Comparison of ENCODE assay signal across 8 mouse cellular contexts in the genomic region with DNA sequence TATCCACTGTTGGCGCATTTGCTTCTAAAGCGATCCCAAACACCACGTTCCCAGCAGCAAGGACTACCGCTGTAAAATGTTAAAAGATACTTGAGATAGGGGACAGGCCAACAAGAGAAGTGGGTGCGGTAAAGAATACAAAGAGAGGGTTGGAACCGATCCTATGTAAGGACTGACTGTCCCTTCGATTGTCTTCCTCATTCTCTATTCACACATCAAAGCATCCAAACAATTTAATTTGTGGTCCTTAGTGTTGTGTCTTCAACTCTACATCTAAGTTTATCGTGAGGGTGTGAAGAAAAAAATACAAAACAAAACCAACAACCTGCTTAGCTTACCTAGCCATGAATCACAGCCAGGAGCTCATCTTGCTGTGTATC. TPM values are rescaled to one million over a fixed set of nuclear protein-coding genes. Genes with fewer than 3 reads are reported as not detected.
DNase-seq lines count a peak whose midpoint lies in the region; ATAC-seq and TF ChIP-seq lines count a peak whose summit lies in the region.

No protein-coding gene starts in this region.

- no peak for TF ChIP-seq POLR2A in CH12.LX (IDR thresholded peaks at IDR 0.05; ENCODE audit: low read depth, low read length)

- intact Hi-C loops in heart, postnatal 36 days (cut with DNase I): loop anchor here (2.0 kb wide), 1 partner anchor 45 kb away; a partner anchor contains a TSS

- in situ Hi-C loops in CH12.LX (cut with MboI; ENCODE audit: low pct_ligation_motif_present, low pct_unique_long_range_greater_than_20kb, low sequenced_read_pairs): no loop called here

- H3K36me3 ChIP-seq in heart, embryonic 11.5 days (ENCODE audit: control insufficient read depth, insufficient read depth, low read length): 0 out of 2 replicates have a peak, but pooled peaks cover 2% of the 10 kb centered on the region
- peaks cover 0 to 7% of the 10 kb centered on the region in 2 experiments for H3K36me3 ChIP-seq in CH12.LX (replicated peaks in 1 of 2; ENCODE audit: control insufficient read depth in 1 of 2, insufficient read depth in 1 of 2, low read length in 1 of 2)
- no peaks in the 10 kb centered on the region for H3K36me3 ChIP-seq in forebrain, embryonic 15.5 days
- H3K36me3 ChIP-seq in liver, embryonic 15.5 days (replicated peaks): no peaks in the 10 kb centered on the region

- no peak for TF ChIP-seq RAD21 in CH12.LX (IDR thresholded peaks at IDR 0.05; ENCODE audit: low read depth, low read length)

- peak overlapping the region; percentile 93 for H3K9ac ChIP-seq in heart, embryonic 11.5 days (ENCODE audit: low read depth, low read length)
- peak overlapping the region; percentile 45 for H3K9ac ChIP-seq in CH12.LX (ENCODE audit: insufficient read depth, low read depth)
- peak overlapping the region; percentile 96 for H3K9ac ChIP-seq in forebrain, embryonic 15.5 days (replicated peaks)
- H3K9ac ChIP-seq in liver, embryonic 15.5 days: no peak overlapping the region

- H3K4me1 ChIP-seq in heart, embryonic 11.5 days (ENCODE audit: control insufficient read depth, insufficient read depth, low read length): peaks cover 7% of the 10 kb centered on the region
- H3K4me1 ChIP-seq in CH12.LX (ENCODE audit: control insufficient read depth in 1 of 2, insufficient read depth in 2 of 2): peaks cover 2 to 17% of the 10 kb centered on the region in 2 experiments; a peak in 3 of 4 replicates
- peaks cover 46% of the 10 kb centered on the region for H3K4me1 ChIP-seq in forebrain, embryonic 15.5 days
- peaks cover 9% of the 10 kb centered on the region for H3K4me1 ChIP-seq in liver, embryonic 15.5 days (replicated peaks)

- H3K4me2 ChIP-seq in heart, embryonic 11.5 days: peak overlapping the region; percentile 80
- H3K4me2 ChIP-seq in CH12.LX (ENCODE audit: insufficient read depth, low read depth, poor library complexity, severe bottlenecking): peak overlapping the region; percentile 92
- peak overlapping the region; percentile 52 for H3K4me2 ChIP-seq in forebrain, embryonic 15.5 days (replicated peaks)
- H3K4me2 ChIP-seq in liver, embryonic 15.5 days: peak overlapping the region; percentile 78

- WGBS in heart, embryonic 11.5 days (ENCODE audit: insufficient replicate concordance): 17% methylated on average over 8 of the region's 8 CpGs
- WGBS in forebrain, embryonic 15.5 days: 4% methylated on average over 8 of the region's 8 CpGs
- WGBS in liver, embryonic 15.5 days (ENCODE audit: insufficient replicate concordance): 27% methylated on average over 8 of the region's 8 CpGs

- no peaks in the 10 kb centered on the region for H3K9me3 ChIP-seq in heart, embryonic 11.5 days (replicated peaks; ENCODE audit: control insufficient read depth, low read length)
- H3K9me3 ChIP-seq in CH12.LX (replicated peaks; ENCODE audit: low read length): no peaks in the 10 kb centered on the region
- no peaks in the 10 kb centered on the region for H3K9me3 ChIP-seq in forebrain, embryonic 15.5 days
- H3K9me3 ChIP-seq in liver, embryonic 15.5 days (replicated peaks): no peaks in the 10 kb centered on the region

- peak overlapping the region; percentile 96 for H3K4me3 ChIP-seq in heart, embryonic 11.5 days (ENCODE audit: low read depth, low read length)
- H3K4me3 ChIP-seq in CH12.LX (replicated peaks in 1 of 3; ENCODE audit: low read depth in 2 of 3, low read length in 2 of 3, poor library complexity in 1 of 3): peak overlapping the region; percentile 66 to 86 (median 86)
- H3K4me3 ChIP-seq in forebrain, embryonic 15.5 days: peak overlapping the region; percentile 76
- H3K4me3 ChIP-seq in liver, embryonic 15.5 days (replicated peaks): peak overlapping the region; percentile 68

- no peak overlapping the region for H3K27ac ChIP-seq in heart, embryonic 11.5 days (ENCODE audit: low read depth, low read length)
- H3K27ac ChIP-seq in CH12.LX (ENCODE audit: insufficient read depth, low read depth): no peak overlapping the region
- peak overlapping the region; percentile 86 for H3K27ac ChIP-seq in forebrain, embryonic 15.5 days (replicated peaks)
- H3K27ac ChIP-seq in liver, embryonic 15.5 days (replicated peaks): no peak overlapping the region

- 0 out of 2 replicates have a peak, but pooled peaks cover 3% of the 10 kb centered on the region for H3K27me3 ChIP-seq in heart, embryonic 11.5 days (ENCODE audit: control insufficient read depth, insufficient read depth, low read length)
- H3K27me3 ChIP-seq in CH12.LX (replicated peaks): peaks cover 29% of the 10 kb centered on the region
- H3K27me3 ChIP-seq in forebrain, embryonic 15.5 days: no peaks in the 10 kb centered on the region
- H3K27me3 ChIP-seq in liver, embryonic 15.5 days: peaks cover 23% of the 10 kb centered on the region

- dilution Hi-C loops in CH12.LX (cut with MboI; ENCODE audit: extremely low pct_ligation_motif_present, extremely low pct_unique_long_range_greater_than_20kb, low sequenced_read_pairs): no loop called here

- DNase-seq in heart, postnatal 36 days: no peak
- DNase-seq in CH12.LX (ENCODE audit: extremely low read depth): no peak
- DNase-seq in yolk sac, embryonic 10.5 days (ENCODE audit: low spot score): no peak
- DNase-seq in frontal cortex, postnatal 25 days (ENCODE audit: low spot score in 2 of 2): no peak
- DNase-seq in kidney, adult 18-20 months: no peak

- no peak for TF ChIP-seq EP300 in CH12.LX (IDR thresholded peaks at IDR 0.05; ENCODE audit: low read length)

- H3K79me2 ChIP-seq in CH12.LX (replicated peaks; ENCODE audit: control insufficient read depth, extremely low read depth, insufficient read depth, poor library complexity, severe bottlenecking): no peaks in the 10 kb centered on the region

- TF ChIP-seq CTCF in CH12.LX (conservative IDR thresholded peaks at IDR 0.05 in 1 of 2, IDR thresholded peaks at IDR 0.05 in 1 of 2; ENCODE audit: low read depth in 2 of 2, low read length in 2 of 2): no peak

- no peak for ATAC-seq in heart, embryonic 11.5 days (replicated peaks; ENCODE audit: insufficient number of reproducible peaks, low FRiP score, low TSS enrichment)
- no peak for ATAC-seq in forebrain, embryonic 15.5 days (replicated peaks)
- no peak for ATAC-seq in liver, embryonic 15.5 days (ENCODE audit: insufficient read depth)

TF ChIP-seq in CH12.LX, 34 proteins besides CTCF, POLR2A, EP300 and RAD21:
- TF ChIP-seq NELFE (IDR thresholded peaks at IDR 0.05; ENCODE audit: low read depth, low read length): no peak
- TF ChIP-seq HCFC1 (IDR thresholded peaks at IDR 0.05; ENCODE audit: low read depth, low read length): no peak
- TF ChIP-seq BHLHE40 (IDR thresholded peaks at IDR 0.05; ENCODE audit: low read depth, low read length): no peak
- TF ChIP-seq MEF2A (IDR thresholded peaks at IDR 0.05; ENCODE audit: borderline replicate concordance, low read depth, low read length): no peak
- no peak for TF ChIP-seq CHD2 (IDR thresholded peaks at IDR 0.05; ENCODE audit: low read length)
- TF ChIP-seq USF1 (IDR thresholded peaks at IDR 0.05; ENCODE audit: low read depth, low read length): no peak
- TF ChIP-seq MYC (IDR thresholded peaks at IDR 0.05; ENCODE audit: low read depth, low read length): no peak
- no peak for TF ChIP-seq SIN3A (IDR thresholded peaks at IDR 0.05; ENCODE audit: low read length)
- no peak for TF ChIP-seq MAZ (IDR thresholded peaks at IDR 0.05; ENCODE audit: low read depth, low read length)
- TF ChIP-seq ZNF384 (IDR thresholded peaks at IDR 0.05; ENCODE audit: low read depth, low read length): no peak
- TF ChIP-seq CHD1 (IDR thresholded peaks at IDR 0.05; ENCODE audit: low read depth, low read length): no peak
- TF ChIP-seq MAX (IDR thresholded peaks at IDR 0.05; ENCODE audit: low read length): no peak
- TF ChIP-seq JUN (IDR thresholded peaks at IDR 0.05; ENCODE audit: insufficient read depth, low read depth, low read length): no peak
- TF ChIP-seq JUND (conservative IDR thresholded peaks at IDR 0.05; ENCODE audit: low read depth, low read length): no peak
- no peak for TF ChIP-seq NRF1 (IDR thresholded peaks at IDR 0.05; ENCODE audit: low read depth, low read length)
- TF ChIP-seq MXI1 (IDR thresholded peaks at IDR 0.05; ENCODE audit: low read depth, low read length): no peak
- TF ChIP-seq MAFK (IDR thresholded peaks at IDR 0.05; ENCODE audit: insufficient replicate concordance, low read length): no peak
- no peak for TF ChIP-seq TBP (conservative IDR thresholded peaks at IDR 0.05; ENCODE audit: low read depth, low read length)
- TF ChIP-seq ZC3H11A (IDR thresholded peaks at IDR 0.05; ENCODE audit: low read depth, low read length): no peak

RNA-seq across cellular contexts. Expression of a gene that starts 0.9 kb away (rescaled TPM):
- 81.2 and 86.9 TPM in 2 replicates for polyA plus RNA-seq in heart, embryonic 11.5 days (2014; fragmentation: Nextera tagmentation; extraction: Ambion mirVana)
- 10 to 100 TPM; 48.0 to 50.6 TPM for total RNA-seq in heart, postnatal 36 days (2021)
- total RNA-seq in CH12.LX (2012; rRNA removed) (1.0 TPM in 2 replicates), CH12.LX (2014; rRNA removed) (2.6 and 3.8 TPM in 2 replicates)
- 5.3 and 7.7 TPM in 2 replicates for polyA plus RNA-seq in CH12.LX (2012; ENCODE audit: insufficient read length, low read depth)
- polyA plus RNA-seq in forebrain, embryonic 15.5 days (2015; fragmentation: Nextera tagmentation; extraction: Ambion mirVana): 173 and 175 TPM in 2 replicates
- 6.6 and 6.7 TPM in 2 replicates for polyA plus RNA-seq in liver, embryonic 15.5 days (2015; fragmentation: Nextera tagmentation; extraction: Ambion mirVana)

RNA-seq across cellular contexts. Expression of a gene that starts 46.0 kb away (rescaled TPM):
- 62.6 and 67.5 TPM in 2 replicates for polyA plus RNA-seq in heart, embryonic 11.5 days (2014; fragmentation: Nextera tagmentation; extraction: Ambion mirVana)
- total RNA-seq in heart, postnatal 36 days (2021): 10 to 100 TPM; 59.6 to 70.2 TPM
- 45.8 and 65.6 TPM in 2 replicates for total RNA-seq in CH12.LX (2012; rRNA removed)
- 113 and 174 TPM in 2 replicates for total RNA-seq in CH12.LX (2014; rRNA removed)
- polyA plus RNA-seq in CH12.LX (2012; ENCODE audit: insufficient read length, low read depth): 108 and 123 TPM in 2 replicates
- polyA plus RNA-seq in forebrain, embryonic 15.5 days (2015; fragmentation: Nextera tagmentation; extraction: Ambion mirVana): 61.2 and 63.2 TPM in 2 replicates
- polyA plus RNA-seq in liver, embryonic 15.5 days (2015; fragmentation: Nextera tagmentation; extraction: Ambion mirVana): 31.0 and 34.8 TPM in 2 replicates
